ENCODE assay signal across 24 mouse cellular contexts in genomic region chr17:72880156-72880555, GRCm38 (mm10). TPM values are rescaled to one million over a fixed set of nuclear protein-coding genes. Genes with fewer than 3 reads are reported as not detected.
A peak's percentile ranks its signal among the peaks of the same experiment; 100 is the strongest.
DNase-seq lines count a peak whose midpoint lies in the region; ATAC-seq and TF ChIP-seq lines count a peak whose summit lies in the region.
"Had no signal": no experiment of that assay in that cellular context is flagged by ENCODE, and none has a peak within 500 bp of the region (broad histone marks: within the 10 kb centered on the region; RNA-seq: fewer than 3 reads in every experiment).

No protein-coding gene starts in this region.

- no peak for DNase-seq in gastrocnemius, adult 2 months
- DNase-seq in gastrocnemius, postnatal 10 days = no peak
- DNase-seq in heart, adult 2 months = no peak
- DNase-seq in heart, adult 18-20 months = no peak
- peak; percentile 7 for DNase-seq in liver, postnatal 0 days
- DNase-seq in liver, embryonic 11.5 days (ENCODE audit: low spot score) = no peak
- peak; percentile 47 for DNase-seq in NIH3T3 (ENCODE audit: low read depth)
- DNase-seq: adrenal gland, adult 8-10 months; adrenal gland, postnatal 14 days; adrenal gland, postnatal 36 days; B cell, adult 2 months; cerebellum, adult 11-12 months; cerebellum, adult 2 months; cerebellum, adult 9-10 months; cerebellum, postnatal 10 days; cerebellum, postnatal 25 days had no signal

- H3K27me3 ChIP-seq in heart, adult 2 months (ENCODE audit: control insufficient read depth, insufficient read depth, low read length) = no peaks in the 10 kb centered on the region
- H3K27me3 ChIP-seq in liver, postnatal 0 days (ENCODE audit: insufficient read depth, low read length) = no peaks in the 10 kb centered on the region
- no peaks in the 10 kb centered on the region for H3K27me3 ChIP-seq in liver, embryonic 11.5 days (replicated peaks; ENCODE audit: control insufficient read depth, insufficient read depth, low read length)
- H3K27me3 ChIP-seq in intestine, embryonic 15.5 days (replicated peaks) = no peaks in the 10 kb centered on the region
- H3K27me3 ChIP-seq: CH12.LX; embryonic facial prominence, embryonic 12.5 days; forebrain, embryonic 13.5 days; forebrain, embryonic 15.5 days had no signal

- intact Hi-C loops in gastrocnemius, adult 2 months (cut with DNase I) = no loop called here
- intact Hi-C loops in heart, adult 2 months (cut with DNase I) = no loop called here

- TF ChIP-seq CTCF in gastrocnemius, adult 2 months (IDR thresholded peaks at IDR 0.05) = no peak
- TF ChIP-seq CTCF in heart, adult 2 months (IDR thresholded peaks at IDR 0.05) = no peak
- TF ChIP-seq CTCF in liver, postnatal 0 days (IDR thresholded peaks at IDR 0.05; ENCODE audit: low read depth) = no peak

- TF ChIP-seq POLR2A in heart, adult 2 months (IDR thresholded peaks at IDR 0.05; ENCODE audit: insufficient read depth, low read depth, low read length) = no peak

- H3K9me3 ChIP-seq in liver, postnatal 0 days (ENCODE audit: low read length) = no peaks in the 10 kb centered on the region
- H3K9me3 ChIP-seq in liver, embryonic 11.5 days (ENCODE audit: control insufficient read depth, low read length) = no peaks in the 10 kb centered on the region
- H3K9me3 ChIP-seq in intestine, embryonic 15.5 days = no peaks in the 10 kb centered on the region
- H3K9me3 ChIP-seq: embryonic facial prominence, embryonic 10.5 days; embryonic facial prominence, embryonic 12.5 days; forebrain, embryonic 13.5 days; forebrain, embryonic 15.5 days; G1E had no signal

- 46% methylated on average over 3 of the region's 3 CpGs for WGBS in heart, adult 2 months
- WGBS in liver, postnatal 0 days (ENCODE audit: insufficient replicate concordance) = 62% methylated on average over 3 of the region's 3 CpGs
- 70% methylated on average over 3 of the region's 3 CpGs for WGBS in liver, embryonic 11.5 days
- 68% methylated on average over 3 of the region's 3 CpGs for WGBS in intestine, embryonic 15.5 days

- peaks cover 2% of the 10 kb centered on the region; the same call in 1 of the 2 replicates for H3K4me1 ChIP-seq in heart, adult 2 months (ENCODE audit: control insufficient read depth, insufficient read depth, low read length)
- H3K4me1 ChIP-seq in liver, postnatal 0 days (ENCODE audit: insufficient read depth) = no peaks in the 10 kb centered on the region
- no peaks in the 10 kb centered on the region for H3K4me1 ChIP-seq in liver, embryonic 11.5 days (replicated peaks; ENCODE audit: control insufficient read depth, insufficient read depth, low read length)
- H3K4me1 ChIP-seq in intestine, embryonic 15.5 days (replicated peaks) = no peaks in the 10 kb centered on the region
- H3K4me1 ChIP-seq: embryonic facial prominence, embryonic 12.5 days; forebrain, embryonic 13.5 days; forebrain, embryonic 15.5 days had no signal

- H3K36me3 ChIP-seq in heart, adult 2 months (ENCODE audit: control insufficient read depth, insufficient read depth, low read length) = no peaks in the 10 kb centered on the region
- no peaks in the 10 kb centered on the region for H3K36me3 ChIP-seq in liver, postnatal 0 days (replicated peaks; ENCODE audit: insufficient read depth, low read length)
- H3K36me3 ChIP-seq in liver, embryonic 11.5 days (ENCODE audit: control insufficient read depth, insufficient read depth, low read length) = no peaks in the 10 kb centered on the region
- no peaks in the 10 kb centered on the region for H3K36me3 ChIP-seq in intestine, embryonic 15.5 days
- H3K36me3 ChIP-seq: embryonic facial prominence, embryonic 10.5 days; embryonic facial prominence, embryonic 12.5 days; forebrain, embryonic 15.5 days; G1E had no signal

- H3K9ac ChIP-seq in heart, adult 2 months (ENCODE audit: low read depth, low read length) = no peak overlapping the region
- H3K9ac ChIP-seq in liver, postnatal 0 days (replicated peaks) = no peak overlapping the region
- no peak overlapping the region for H3K9ac ChIP-seq in liver, embryonic 11.5 days (ENCODE audit: low read depth, low read length)
- no peak overlapping the region for H3K9ac ChIP-seq in intestine, embryonic 15.5 days
- H3K9ac ChIP-seq: embryonic facial prominence, embryonic 12.5 days; forebrain, embryonic 13.5 days; forebrain, embryonic 15.5 days had no signal

- H3K79me2 ChIP-seq in heart, adult 2 months (replicated peaks; ENCODE audit: control insufficient read depth, insufficient read depth, low read length) = no peaks in the 10 kb centered on the region

- ATAC-seq in liver, postnatal 0 days = no peak
- no peak for ATAC-seq in liver, embryonic 11.5 days (replicated peaks; ENCODE audit: low FRiP score)
- no peak for ATAC-seq in intestine, embryonic 15.5 days
- ATAC-seq: CD4-positive, CD25-positive, alpha-beta regulatory T cell, adult 4 months; forebrain, embryonic 13.5 days; forebrain, embryonic 15.5 days had no signal

- TF ChIP-seq EP300 in heart, adult 2 months (IDR thresholded peaks at IDR 0.05; ENCODE audit: insufficient read depth, low read depth, low read length) = no peak
- no peak for TF ChIP-seq EP300 in liver, postnatal 0 days (IDR thresholded peaks at IDR 0.05; ENCODE audit: low read depth)

- H3K4me2 ChIP-seq in liver, postnatal 0 days (ENCODE audit: low read depth, low read length) = no peak overlapping the region
- H3K4me2 ChIP-seq in liver, embryonic 11.5 days = no peak overlapping the region
- H3K4me2 ChIP-seq in intestine, embryonic 15.5 days (replicated peaks) = no peak overlapping the region
- H3K4me2 ChIP-seq: embryonic facial prominence, embryonic 12.5 days; forebrain, embryonic 13.5 days; forebrain, embryonic 15.5 days had no signal

- H3K27ac ChIP-seq in gastrocnemius, adult 2 months = peak overlapping the region; percentile 16; the same call in 1 of the 2 replicates
- H3K27ac ChIP-seq in heart, adult 2 months = peak overlapping the region; percentile 53
- H3K27ac ChIP-seq in liver, postnatal 0 days (ENCODE audit: low read depth) = no peak overlapping the region
- H3K27ac ChIP-seq in liver, embryonic 11.5 days (ENCODE audit: low read depth, low read length) = no peak overlapping the region
- H3K27ac ChIP-seq in intestine, embryonic 15.5 days = no peak overlapping the region
- H3K27ac ChIP-seq: embryonic facial prominence, embryonic 10.5 days; embryonic facial prominence, embryonic 12.5 days; forebrain, embryonic 13.5 days; forebrain, embryonic 15.5 days had no signal

- H3K4me3 ChIP-seq in gastrocnemius, adult 2 months = no peak overlapping the region
- no peak overlapping the region for H3K4me3 ChIP-seq in heart, adult 2 months
- no peak overlapping the region for H3K4me3 ChIP-seq in liver, postnatal 0 days (ENCODE audit: low read depth, low read length)
- no peak overlapping the region for H3K4me3 ChIP-seq in liver, embryonic 11.5 days (ENCODE audit: low read depth, low read length)
- H3K4me3 ChIP-seq in intestine, embryonic 15.5 days (replicated peaks) = no peak overlapping the region
- H3K4me3 ChIP-seq: embryonic facial prominence, embryonic 10.5 days; embryonic facial prominence, embryonic 12.5 days; forebrain, embryonic 13.5 days; forebrain, embryonic 15.5 days had no signal

RNA-seq across cellular contexts. Expression of gene Lbh, which starts 37.9 kb away (rescaled TPM):
- 1 to 10 TPM; 5.5 to 8.3 TPM for total RNA-seq in gastrocnemius, adult 2 months (2021)
- total RNA-seq in gastrocnemius, postnatal 10 days (2021) = 10 to 100 TPM; 21.5 to 26.9 TPM
- 100 to 1,000 TPM; 354 to 451 TPM for total RNA-seq in heart, adult 2 months (2021)
- polyA plus RNA-seq in heart, adult 2 months (2012; rRNA removed) = 522 and 708 TPM in 2 replicates
- 100 to 1,000 TPM; 432 to 483 TPM for total RNA-seq in heart, adult 18-20 months (2021)
- 0.79 and 0.94 TPM in 2 replicates for polyA plus RNA-seq in liver, postnatal 0 days (2015; fragmentation: Nextera tagmentation; extraction: Ambion mirVana)
- 2.3 and 2.4 TPM in 2 replicates for polyA plus RNA-seq in liver, embryonic 11.5 days (2014; fragmentation: Nextera tagmentation; extraction: Ambion mirVana)
- polyA plus RNA-seq in intestine, embryonic 15.5 days (2015; fragmentation: Nextera tagmentation; extraction: Ambion mirVana) = 5.2 and 6.1 TPM in 2 replicates

RNA-seq across cellular contexts. Expression of gene Ypel5, which starts 43.9 kb away (rescaled TPM):
- 10 to 100 TPM; 25.0 to 28.9 TPM for total RNA-seq in gastrocnemius, adult 2 months (2021)
- 10 to 100 TPM; 30.6 to 32.5 TPM for total RNA-seq in gastrocnemius, postnatal 10 days (2021)
- 10 to 100 TPM; 35.6 to 36.4 TPM for total RNA-seq in heart, adult 2 months (2021)
- polyA plus RNA-seq in heart, adult 2 months (2012; rRNA removed) = 26.6 and 30.8 TPM in 2 replicates
- total RNA-seq in heart, adult 18-20 months (2021) = 10 to 100 TPM; 39.3 to 42.8 TPM
- 59.4 and 59.7 TPM in 2 replicates for polyA plus RNA-seq in liver, postnatal 0 days (2015; fragmentation: Nextera tagmentation; extraction: Ambion mirVana)
- 29.1 and 30.3 TPM in 2 replicates for polyA plus RNA-seq in liver, embryonic 11.5 days (2014; fragmentation: Nextera tagmentation; extraction: Ambion mirVana)
- 35.5 and 38.9 TPM in 2 replicates for polyA plus RNA-seq in intestine, embryonic 15.5 days (2015; fragmentation: Nextera tagmentation; extraction: Ambion mirVana)

Comparison
In these comparisons a context has a peak if more than half of its experiments do, and no peak if none do; other contexts are left out.
1. DNase-seq: peak in liver, postnatal 0 days (single experiment) and NIH3T3 (single experiment); none in gastrocnemius, adult 2 months (single experiment), gastrocnemius, postnatal 10 days (single experiment), heart, adult 2 months (0 of 2), heart, adult 18-20 months (0 of 2) and liver, embryonic 11.5 days (single experiment).
2. H3K27ac ChIP-seq: peak in gastrocnemius, adult 2 months (single experiment) and heart, adult 2 months (single experiment); none in liver, postnatal 0 days (single experiment), liver, embryonic 11.5 days (single experiment) and intestine, embryonic 15.5 days (single experiment).
3. RNA of gene Lbh, which starts 37.9 kb away (total RNA-seq): 432 to 483 TPM in heart, adult 18-20 months and 354 to 451 TPM in heart, adult 2 months; 21.5 to 26.9 TPM in gastrocnemius, postnatal 10 days and 5.5 to 8.3 TPM in gastrocnemius, adult 2 months; every median in the first group is over 10 times any median in the second.